Mouse (Mus musculus) brain, embryonic 14.5 days (tissue): ENCODE measurements around the gene Zfp593.

Source experiments
- CTCF ChIP-seq: fragments of 200-500 bp; IDR thresholded peaks from 2 replicates; pipeline ENCODE4 v1.5.1; 2012; ENCODE audit warnings: inconsistent platforms, mild to moderate bottlenecking, moderate library complexity, borderline replicate concordance; ENCODE audit not compliant: insufficient read depth, insufficient read length; ENCODE audit errors: extremely low read depth
- POLR2A ChIP-seq: fragments of 200-500 bp; IDR thresholded peaks from 2 replicates; pipeline ENCODE4 v1.6.1; 2012; ENCODE audit warnings: mild to moderate bottlenecking, inconsistent platforms, borderline replicate concordance; ENCODE audit not compliant: poor library complexity, insufficient read depth, insufficient read length, severe bottlenecking; ENCODE audit errors: extremely low read depth

DNA sequence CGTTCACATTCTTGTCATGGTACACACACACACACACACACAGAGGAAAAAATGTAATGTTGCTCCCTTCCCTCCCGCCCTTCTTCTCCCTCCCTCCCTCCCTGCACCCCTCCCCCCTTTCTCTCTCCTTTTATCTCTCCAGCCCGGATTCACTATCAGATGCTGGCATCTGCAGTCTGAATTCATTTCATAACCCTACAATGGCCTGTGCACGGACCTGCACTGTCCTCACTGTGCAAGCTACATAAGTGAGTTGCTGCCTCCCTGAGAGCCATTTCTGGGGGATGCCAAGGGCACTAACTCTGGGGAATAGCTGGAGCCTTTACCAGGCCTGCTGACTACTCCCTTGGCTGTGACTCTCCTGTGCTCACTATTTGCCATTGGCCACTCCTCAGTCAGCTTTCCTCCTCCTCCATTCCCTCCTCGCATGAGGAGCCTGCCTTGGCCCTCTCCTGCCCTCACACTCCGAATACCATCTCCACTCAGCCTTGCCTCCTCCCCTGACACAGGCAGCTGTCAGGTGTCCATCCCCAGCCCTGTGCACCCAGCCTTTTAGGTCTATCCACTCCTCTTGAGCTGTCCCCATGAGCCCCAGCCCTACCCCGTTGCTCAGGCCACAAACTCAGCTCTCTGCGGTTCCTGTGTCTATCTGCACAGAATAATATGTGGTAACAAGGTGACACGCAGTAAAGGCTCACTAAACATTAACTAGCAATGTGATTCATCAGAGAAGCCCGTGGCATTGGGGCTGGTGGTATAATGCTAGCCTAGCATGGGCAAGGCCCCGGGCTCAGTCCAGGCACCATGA, 22.4 kb downstream of the Zfp593 start:
- TF ChIP-seq CTCF (no peak), POLR2A (no peak)
